Mouse (Mus musculus): ENCODE measurements around the gene Serpinb11.

Serpinb11 gene

DNA sequence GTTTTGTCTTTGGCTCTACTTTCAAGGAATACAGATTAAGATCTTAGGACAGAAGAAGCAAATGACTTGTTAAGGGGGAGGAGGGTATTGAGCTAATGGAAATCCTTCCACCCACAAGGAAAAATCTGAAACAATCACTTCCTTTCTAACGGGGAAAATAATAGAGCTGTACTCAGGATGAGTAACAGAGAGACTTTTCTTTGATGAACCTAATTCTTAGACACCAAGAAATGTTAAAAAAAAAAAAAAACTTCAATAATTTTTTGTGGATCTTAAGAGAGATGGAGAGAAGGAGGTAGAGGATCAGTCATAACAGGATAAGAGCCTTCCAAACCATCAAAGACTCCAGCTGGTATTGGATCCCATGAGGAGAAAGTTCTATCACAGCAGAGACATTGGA, at the start of gene Serpinb11:
Serpinb11 (plus strand) TSS at position 301 of the 400 bp plus-strand sequence.
- DNase-seq (ENCODE audit: low spot score in 2 of 2) = no peak

DNA sequence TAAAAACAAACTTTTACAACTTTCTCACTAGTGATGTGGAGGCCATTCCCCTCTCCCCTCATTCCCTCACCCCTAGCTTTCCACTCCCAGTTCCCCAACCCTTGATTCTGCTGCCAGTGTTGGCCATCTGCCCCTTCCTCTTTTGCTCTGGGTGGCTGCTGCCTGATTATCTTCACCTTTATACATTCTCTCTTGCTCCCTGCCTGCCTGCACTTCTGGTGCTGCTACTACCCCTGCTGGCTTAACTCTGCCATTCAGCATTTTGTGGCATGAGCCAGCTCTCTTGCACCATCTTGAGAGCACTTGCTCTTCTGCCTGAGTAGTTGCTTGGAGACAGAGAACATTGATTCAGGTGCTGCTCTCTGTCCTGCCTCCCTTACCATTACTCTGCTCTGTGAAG, 15.0 kb upstream of the Serpinb11 start:
- no peak for DNase-seq (ENCODE audit: low spot score in 2 of 2)

DNA sequence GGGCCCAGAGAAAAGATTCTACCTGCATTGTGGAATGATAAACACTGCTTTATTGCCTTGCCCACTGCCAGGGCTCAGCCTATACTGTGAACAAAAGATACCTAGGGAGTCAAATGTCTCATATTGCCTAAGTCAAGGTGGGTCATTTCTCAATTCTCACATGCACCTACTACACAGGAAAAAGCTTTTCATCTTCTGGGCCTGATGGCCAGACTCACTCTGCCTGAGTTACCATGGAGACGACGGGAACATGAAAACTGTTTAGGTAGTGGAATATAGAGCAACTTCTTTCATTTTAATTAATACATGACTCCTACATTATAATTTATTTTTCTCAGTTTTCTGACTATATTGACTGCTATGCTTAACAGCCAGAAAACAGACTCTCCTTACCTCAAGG, 14.2 kb upstream of the Serpinb11 start:
- no peak for DNase-seq (ENCODE audit: low spot score in 2 of 2)

DNA sequence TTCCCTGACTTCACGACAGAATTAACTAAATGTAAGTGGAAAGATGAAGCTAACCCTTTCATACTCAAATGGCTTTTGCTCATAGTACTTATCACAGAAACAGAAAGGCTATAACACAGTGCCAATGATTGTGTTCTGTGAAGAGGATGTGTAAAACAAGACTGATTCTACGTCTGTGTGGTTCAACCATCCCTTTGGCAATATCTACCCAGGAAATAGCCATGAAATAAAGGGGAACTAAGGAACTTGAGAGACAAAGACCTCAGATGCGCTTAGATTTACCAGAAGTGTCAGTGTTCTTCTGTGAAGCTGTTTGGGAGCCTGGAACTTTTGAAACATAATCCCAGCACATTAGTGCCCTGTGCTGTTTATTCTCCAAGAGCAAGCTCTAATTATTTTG, 10.6 kb upstream of the Serpinb11 start:
- no peak for DNase-seq (ENCODE audit: low spot score in 2 of 2)

DNA sequence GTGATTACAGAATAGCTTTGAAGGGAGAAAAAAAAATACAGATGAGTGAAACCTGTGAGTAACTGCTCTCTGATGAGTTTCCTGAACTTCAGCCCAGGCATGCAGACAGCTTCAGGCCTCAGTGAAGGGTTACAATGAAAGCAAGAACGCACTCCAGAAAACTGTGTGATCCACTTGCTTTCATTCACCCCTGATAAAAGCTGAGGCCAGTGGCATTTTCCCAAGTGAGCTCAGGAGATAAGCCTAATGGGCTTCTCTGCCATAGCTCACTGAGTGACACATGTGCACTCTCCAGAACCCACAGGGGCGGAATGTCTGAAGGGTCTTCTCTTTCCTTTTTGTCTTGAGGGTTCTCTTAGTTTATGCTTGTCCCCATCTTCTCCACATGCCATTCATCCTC, 9.9 kb upstream of the Serpinb11 start:
- no peak for DNase-seq (ENCODE audit: low spot score in 2 of 2)

DNA sequence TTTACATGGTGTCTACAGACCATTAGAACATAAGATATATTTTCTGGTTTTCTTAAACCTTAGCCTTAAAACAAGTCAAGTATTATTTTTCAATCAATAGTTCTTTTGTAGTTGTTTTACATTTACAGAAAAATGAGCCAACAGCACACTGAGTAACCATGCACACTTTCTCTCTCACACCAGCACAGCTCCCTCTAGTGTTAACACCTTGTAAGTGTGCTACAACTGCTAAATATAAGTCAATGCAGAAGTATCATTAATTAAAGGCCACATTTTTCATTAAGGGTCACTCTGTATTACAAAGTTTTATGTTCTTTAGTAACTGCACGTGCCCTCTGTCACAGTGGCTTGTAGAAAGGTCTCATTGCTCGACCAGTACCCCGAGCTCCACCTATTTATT, 8.0 kb upstream of the Serpinb11 start:
- DNase-seq (ENCODE audit: low spot score in 2 of 2) = no peak

DNA sequence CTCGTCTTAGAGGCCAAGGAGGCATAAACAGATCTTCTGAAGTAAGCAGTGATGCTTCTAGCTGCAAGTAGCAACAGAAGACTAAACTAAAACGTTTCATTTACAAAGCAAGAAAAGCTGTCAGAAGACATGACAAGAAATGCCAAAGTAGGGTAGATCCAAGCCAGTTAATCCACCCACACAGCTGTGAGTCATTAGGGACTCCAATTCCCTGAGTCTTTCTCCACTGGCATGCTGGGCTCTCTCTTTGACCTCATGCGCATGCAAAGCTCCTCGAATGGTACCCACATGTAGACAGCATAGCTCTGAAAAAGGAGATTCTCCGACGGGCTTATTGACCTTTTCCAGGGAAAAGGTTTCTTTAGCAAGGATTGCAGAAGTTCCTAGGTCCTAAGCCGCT, 5.0 kb downstream of the Serpinb11 start:
- DNase-seq (ENCODE audit: low spot score in 2 of 2) = no peak

DNA sequence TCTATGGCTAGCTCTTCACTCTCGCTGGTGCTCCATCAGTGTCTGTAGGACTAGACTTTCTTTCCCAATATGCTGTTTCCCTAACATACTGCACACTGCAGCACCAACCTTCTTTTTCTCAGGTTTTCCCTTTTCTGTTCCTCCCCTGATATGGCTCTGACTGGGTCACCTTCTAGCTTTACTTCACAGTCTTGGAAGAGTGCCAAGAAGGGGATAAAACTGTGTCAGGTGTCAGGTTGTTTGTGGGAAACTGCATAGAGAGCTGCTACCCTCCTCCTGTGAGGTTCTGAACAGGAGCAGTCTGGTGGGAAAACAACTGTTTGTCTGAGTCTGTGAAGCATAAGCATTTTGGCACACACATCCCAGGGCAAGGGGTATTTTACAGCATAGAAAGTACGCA, 7.9 kb downstream of the Serpinb11 start:
- no peak for DNase-seq (ENCODE audit: low spot score in 2 of 2)

DNA sequence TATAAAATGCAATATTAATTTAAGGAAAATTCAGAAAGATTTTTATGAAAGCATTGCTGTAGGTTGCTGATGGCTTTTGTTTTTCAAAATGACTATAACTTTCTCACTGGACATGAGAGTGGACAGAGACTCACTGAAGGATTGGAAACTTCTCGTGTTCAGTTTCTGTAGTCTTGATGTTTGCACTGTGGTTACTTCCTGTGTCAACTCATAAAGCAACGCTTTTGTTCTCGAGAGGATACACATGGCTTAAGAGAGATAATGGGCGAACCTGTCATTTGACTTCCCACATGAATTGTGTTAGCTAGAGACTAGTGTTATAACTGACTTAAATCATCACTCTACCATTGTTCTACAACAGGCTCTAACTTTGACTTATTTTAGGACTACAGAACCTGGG, 16.0 kb downstream of the Serpinb11 start:
- no peak for DNase-seq (ENCODE audit: low spot score in 2 of 2)

DNA sequence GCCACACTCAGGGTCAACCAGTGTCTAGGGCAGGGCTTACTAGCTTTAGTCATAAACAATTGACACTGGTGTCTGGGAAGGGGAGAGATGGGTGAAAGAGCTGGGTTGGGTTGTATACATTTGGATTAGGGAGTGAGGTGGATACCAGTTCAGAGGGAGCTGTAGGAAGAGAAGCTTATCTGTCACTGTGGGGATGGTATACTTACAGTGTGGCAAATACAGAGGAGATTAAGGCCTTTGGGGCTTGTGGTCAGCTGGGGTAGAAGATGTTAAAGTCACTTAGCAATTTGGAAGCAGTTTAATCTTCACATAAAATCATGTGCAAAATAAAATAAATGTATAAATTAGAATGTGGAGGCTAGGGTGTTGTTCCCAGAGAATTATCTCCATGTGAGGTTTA, 17.4 kb downstream of the Serpinb11 start:
- DNase-seq (ENCODE audit: low spot score in 2 of 2) = no peak

DNA sequence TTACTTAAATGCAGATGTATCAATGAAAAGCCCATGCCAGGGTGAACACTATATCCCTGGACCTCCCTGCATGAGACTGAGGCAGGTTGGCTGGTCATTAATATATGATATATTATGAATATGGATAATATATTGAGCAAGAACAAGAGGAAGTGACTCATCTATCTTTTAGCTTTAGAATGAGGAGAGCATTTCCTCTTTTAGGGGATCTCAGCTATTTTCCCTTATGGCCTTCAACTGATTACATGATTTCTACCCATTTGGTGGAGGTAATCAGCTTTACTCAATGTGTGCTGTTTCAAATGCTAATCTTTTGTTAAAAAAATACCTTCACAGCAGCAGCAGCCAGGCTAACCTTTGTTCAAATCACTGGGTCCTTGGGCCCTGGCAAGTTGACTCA, 20.5 kb downstream of the Serpinb11 start:
- DNase-seq (ENCODE audit: low spot score in 2 of 2) = no peak

DNA sequence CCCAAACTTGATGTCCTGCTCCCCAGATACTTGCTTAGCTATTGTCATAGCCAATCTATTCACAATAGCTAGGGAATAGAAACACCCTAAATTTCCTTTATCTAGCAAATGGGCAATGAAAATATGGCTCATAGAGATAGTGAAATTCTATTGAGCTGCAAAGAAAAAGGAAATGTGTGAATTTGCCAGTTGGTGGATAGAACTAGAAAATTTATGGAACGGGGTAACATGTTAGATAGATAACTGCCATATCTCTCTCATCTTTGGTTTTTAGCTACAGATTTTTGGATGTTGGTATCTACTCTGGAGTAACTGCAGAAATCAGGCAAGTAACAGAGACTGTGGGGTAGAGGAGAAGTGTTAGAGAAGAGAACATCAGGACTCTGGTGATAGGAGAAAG, 21.4 kb downstream of the Serpinb11 start:
- no peak for DNase-seq (ENCODE audit: low spot score in 2 of 2)

DNA sequence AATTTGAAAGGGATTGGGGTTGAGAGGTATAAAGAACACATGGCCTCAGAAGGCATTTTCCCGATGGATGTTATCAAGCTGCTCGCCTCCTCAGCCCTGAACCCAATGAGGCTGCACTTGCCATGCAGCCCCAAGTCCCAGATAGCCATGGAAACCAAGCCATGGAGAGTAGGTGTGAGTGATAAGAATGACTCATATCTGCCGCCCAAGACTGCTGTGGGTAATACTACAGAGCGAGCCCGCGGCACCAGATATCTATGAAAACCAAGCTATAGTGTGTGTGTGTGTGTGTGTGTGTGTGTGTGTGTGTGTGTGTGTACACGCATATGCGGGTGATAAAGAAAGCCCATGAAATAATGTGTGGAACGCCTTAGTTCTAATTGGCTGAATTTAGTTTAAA, 23.5 kb downstream of the Serpinb11 start:
- no peak for DNase-seq (ENCODE audit: low spot score in 2 of 2)

DNA sequence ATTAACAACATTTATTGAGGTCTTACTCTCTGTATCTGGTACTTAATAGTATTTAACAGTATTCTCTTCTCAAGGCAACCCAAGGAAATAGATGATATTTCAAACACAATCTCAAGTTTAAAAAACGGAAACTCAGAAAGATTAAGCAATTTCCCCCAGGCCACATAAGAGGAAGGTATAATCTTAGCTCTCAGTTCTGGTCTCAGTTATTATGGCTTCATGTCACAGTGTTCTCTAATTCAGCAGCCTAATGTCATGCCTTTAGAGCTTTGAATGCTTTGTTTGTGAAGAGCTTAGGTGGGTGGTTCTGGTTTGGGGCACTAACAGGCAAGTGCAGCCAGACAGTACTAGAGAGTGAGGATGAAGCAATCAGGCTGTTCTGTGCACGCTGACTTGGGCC, 28.8 kb downstream of the Serpinb11 start:
- peak in 1 of 2 experiments; percentile 22 for DNase-seq (ENCODE audit: low spot score in 2 of 2)

DNA sequence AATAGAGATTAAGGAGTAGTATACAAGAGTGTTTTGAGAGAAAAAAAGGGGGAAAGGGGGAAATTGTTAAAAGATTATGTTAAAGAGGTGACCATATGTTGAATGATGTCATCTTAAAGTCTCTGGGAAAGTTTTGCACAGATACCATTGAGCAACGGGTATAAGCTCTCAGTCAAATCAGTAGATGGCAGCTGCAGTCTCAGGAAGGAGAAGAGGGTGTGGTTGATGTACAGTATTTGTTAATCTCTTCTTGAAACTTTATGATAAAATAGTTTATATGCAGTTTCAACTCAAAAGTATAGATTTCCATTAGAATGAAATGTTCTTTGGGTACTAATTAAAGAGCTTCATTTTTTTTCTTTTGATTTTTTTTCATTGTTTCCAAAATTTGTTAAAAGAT, 36.5 kb downstream of the Serpinb11 start:
- DNase-seq (ENCODE audit: low spot score in 2 of 2) = no peak

DNA sequence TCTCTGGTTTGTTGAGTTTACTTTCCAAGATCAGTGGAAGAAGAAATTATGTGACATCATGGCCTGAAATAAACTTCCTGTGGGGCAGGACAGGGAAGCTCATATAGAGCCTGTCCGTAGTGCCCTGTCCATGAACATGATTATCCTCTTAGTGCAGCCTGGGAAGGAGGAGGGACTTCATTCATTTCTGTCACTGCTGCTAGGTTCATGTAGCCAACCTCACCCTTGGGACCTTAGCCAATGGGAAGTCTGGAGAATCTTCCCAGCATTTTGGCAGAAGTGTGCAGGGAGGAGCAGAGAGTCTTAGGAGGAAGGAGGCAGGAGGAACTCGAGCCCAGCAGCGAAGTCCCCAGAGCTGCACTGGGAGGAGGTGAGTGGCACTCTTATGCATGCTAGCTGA, 38.4 kb downstream of the Serpinb11 start, which contains the start of gene Serpinb7:
Serpinb7 (plus strand) TSS at position 301 of the 400 bp plus-strand sequence.
- DNase-seq (ENCODE audit: low spot score in 2 of 2) = no peak

DNA sequence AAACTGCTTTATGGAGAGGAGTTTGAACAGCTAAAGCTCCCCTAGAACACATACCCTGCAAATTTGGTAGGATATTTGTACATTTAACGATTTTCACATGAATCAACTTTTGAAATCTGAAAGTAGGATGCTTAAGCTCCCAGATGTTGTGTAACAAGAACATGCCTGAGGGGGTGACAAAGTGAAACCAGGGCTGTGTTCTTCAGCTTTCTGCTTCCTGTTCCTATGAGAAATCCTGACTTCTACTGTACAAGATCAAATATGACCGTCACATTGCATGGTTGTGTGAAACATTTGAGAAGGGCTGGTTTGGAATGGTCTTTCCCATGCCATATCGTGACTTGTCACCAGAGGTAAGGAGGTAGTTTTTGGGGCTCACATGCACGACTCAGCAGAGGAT, 41.1 kb downstream of the Serpinb11 start:
- no peak for DNase-seq (ENCODE audit: low spot score in 2 of 2)

DNA sequence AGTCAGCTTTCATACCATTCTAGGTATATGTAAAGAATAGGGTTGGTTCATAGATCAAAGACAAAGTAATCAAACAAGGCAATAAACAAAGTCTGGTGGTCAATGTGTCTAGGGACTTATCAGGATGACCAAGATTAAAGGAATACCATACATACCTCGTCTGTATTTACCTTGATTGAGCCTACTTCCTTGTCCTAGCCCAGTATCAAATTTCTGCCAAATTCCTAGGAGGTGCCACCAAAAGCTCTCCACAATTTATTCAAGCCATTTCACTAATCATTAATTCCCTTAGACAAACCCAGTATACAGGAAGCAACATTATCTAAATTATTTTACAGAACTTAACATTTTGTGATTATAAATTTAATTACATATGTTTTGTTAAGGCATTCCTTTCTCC, 53.7 kb downstream of the Serpinb11 start:
- DNase-seq (ENCODE audit: low spot score in 2 of 2) = no peak

DNA sequence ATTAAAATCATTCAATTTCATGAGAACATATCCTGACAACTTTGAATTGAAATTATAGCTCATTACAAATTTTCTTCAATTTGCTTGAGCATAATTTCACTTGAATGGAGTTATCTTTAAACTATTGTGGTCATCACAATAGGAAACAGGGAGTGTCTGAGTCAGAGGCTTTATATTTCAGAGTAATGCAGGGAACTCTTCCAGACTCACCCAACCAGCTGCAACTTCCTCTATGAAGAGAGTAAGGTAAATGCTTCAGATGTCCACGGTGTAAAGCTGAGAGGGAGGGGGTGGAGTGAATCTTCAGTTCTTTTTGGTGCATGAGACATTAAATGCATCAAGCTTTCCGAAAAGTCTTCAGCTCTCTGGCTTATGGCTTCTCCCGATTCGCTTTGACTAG, 61.5 kb downstream of the Serpinb11 start:
- no peak for DNase-seq (ENCODE audit: low spot score in 2 of 2)
